In genomic region chr11:53500569-53500968, GRCm38 (mm10) we compare ENCODE assay signal across 9 mouse cellular contexts. TPM values are rescaled to one million over a fixed set of nuclear protein-coding genes. Genes with fewer than 3 reads are reported as not detected.
DNase-seq lines count a peak whose midpoint lies in the region; ATAC-seq and TF ChIP-seq lines count a peak whose summit lies in the region.
"Had no signal": no experiment of that assay in that cellular context is flagged by ENCODE, and none has a peak within 500 bp of the region (broad histone marks: within the 10 kb centered on the region; RNA-seq: fewer than 3 reads in every experiment).

No protein-coding gene starts in this region.

- no peak for DNase-seq in heart, postnatal 4 days
- DNase-seq in R1 (ENCODE audit: low read depth, low spot score) = peak; percentile 75
- peak; percentile 92 for DNase-seq in lung, postnatal 0 days (ENCODE audit: low spot score)
- no peak for DNase-seq in right cerebral cortex, postnatal 4 days
- DNase-seq in spleen, postnatal 4 days (ENCODE audit: low spot score in 2 of 2) = no peak
- no peak for DNase-seq in gastrocnemius, postnatal 4 days (ENCODE audit: low spot score in 2 of 2)

- 6% methylated on average over 11 of the region's 11 CpGs for WGBS in heart, embryonic 12.5 days
- 9% methylated on average over 11 of the region's 11 CpGs for WGBS in intestine, embryonic 15.5 days
- WGBS in lung, postnatal 0 days = 8% methylated on average over 11 of the region's 11 CpGs

- no peak for TF ChIP-seq CTCF in lung, postnatal 0 days (IDR thresholded peaks at IDR 0.05)

- H3K9me3 ChIP-seq in heart, embryonic 12.5 days (replicated peaks) = no peaks in the 10 kb centered on the region
- H3K9me3 ChIP-seq in intestine, embryonic 15.5 days = no peaks in the 10 kb centered on the region
- no peaks in the 10 kb centered on the region for H3K9me3 ChIP-seq in lung, postnatal 0 days (ENCODE audit: low read length)

- no peak overlapping the region for H3K9ac ChIP-seq in heart, embryonic 12.5 days
- no peak overlapping the region for H3K9ac ChIP-seq in intestine, embryonic 15.5 days
- H3K9ac ChIP-seq in lung, postnatal 0 days (replicated peaks; ENCODE audit: low read depth) = no peak overlapping the region

- no peak overlapping the region for H3K27ac ChIP-seq in heart, embryonic 12.5 days (ENCODE audit: poor library complexity, severe bottlenecking)
- H3K27ac ChIP-seq in intestine, embryonic 15.5 days = no peak overlapping the region
- no peak overlapping the region for H3K27ac ChIP-seq in lung, postnatal 0 days (ENCODE audit: low read length)

- TF ChIP-seq EP300 in lung, postnatal 0 days (IDR thresholded peaks at IDR 0.05) = peak; percentile 38; the same call in 1 of the 2 replicates

- no peak; the same call in 1 of the 2 replicates for ATAC-seq in heart, embryonic 12.5 days (ENCODE audit: insufficient number of reproducible peaks, low FRiP score)
- no peak for ATAC-seq in intestine, embryonic 15.5 days
- ATAC-seq in lung, postnatal 0 days = peak; percentile 95

- H3K36me3 ChIP-seq in heart, embryonic 12.5 days = no peaks in the 10 kb centered on the region
- H3K36me3 ChIP-seq in intestine, embryonic 15.5 days = no peaks in the 10 kb centered on the region
- no peaks in the 10 kb centered on the region for H3K36me3 ChIP-seq in lung, postnatal 0 days (ENCODE audit: insufficient read depth, low read length)

- H3K27me3 ChIP-seq in heart, embryonic 12.5 days (replicated peaks) = no peaks in the 10 kb centered on the region; the same call in 1 of the 2 replicates
- 0 out of 2 replicates have a peak, but pooled peaks cover 2% of the 10 kb centered on the region for H3K27me3 ChIP-seq in intestine, embryonic 15.5 days (replicated peaks)
- no peaks in the 10 kb centered on the region for H3K27me3 ChIP-seq in lung, postnatal 0 days (replicated peaks; ENCODE audit: insufficient read depth, low read length)

- peaks cover 6% of the 10 kb centered on the region for H3K4me1 ChIP-seq in heart, embryonic 12.5 days (replicated peaks)
- no peaks in the 10 kb centered on the region for H3K4me1 ChIP-seq in intestine, embryonic 15.5 days (replicated peaks)
- no peaks in the 10 kb centered on the region; the same call in none of the 2 replicates for H3K4me1 ChIP-seq in lung, postnatal 0 days (ENCODE audit: insufficient read depth, low read depth, low read length)

- H3K4me2 ChIP-seq in heart, embryonic 12.5 days = peak overlapping the region; percentile 62
- H3K4me2 ChIP-seq in intestine, embryonic 15.5 days (replicated peaks) = peak overlapping the region; percentile 34; the same call in 1 of the 2 replicates
- no peak overlapping the region for H3K4me2 ChIP-seq in lung, postnatal 0 days (replicated peaks; ENCODE audit: low read depth, low read length)

- H3K4me3 ChIP-seq in heart, embryonic 12.5 days = peak overlapping the region; percentile 3; the same call in 1 of the 2 replicates
- H3K4me3 ChIP-seq in intestine, embryonic 15.5 days (replicated peaks) = no peak overlapping the region
- no peak overlapping the region for H3K4me3 ChIP-seq in lung, postnatal 0 days (ENCODE audit: low read depth, low read length)

RNA-seq across cellular contexts. Expression of gene Sept8, which starts 18.5 kb away (rescaled TPM):
- polyA plus RNA-seq in heart, embryonic 12.5 days (2016; fragmentation: Nextera tagmentation; extraction: Ambion mirVana) = 25.1 and 28.4 TPM in 2 replicates
- total RNA-seq in heart, postnatal 4 days (2021) = 10 to 100 TPM; 62.9 to 65.0 TPM
- polyA plus RNA-seq in intestine, embryonic 15.5 days (2015; fragmentation: Nextera tagmentation; extraction: Ambion mirVana) = 19.7 and 21.7 TPM in 2 replicates
- polyA plus RNA-seq in lung, postnatal 0 days (2015; fragmentation: Nextera tagmentation; extraction: Ambion mirVana) = 13.9 and 15.5 TPM in 2 replicates
- 10 to 100 TPM; 85.8 to 88.6 TPM for total RNA-seq in gastrocnemius, postnatal 4 days (2021)

RNA-seq across cellular contexts. Expression of gene Sowaha, which starts 20.5 kb away (rescaled TPM):
- polyA plus RNA-seq in heart, embryonic 12.5 days (2016; fragmentation: Nextera tagmentation; extraction: Ambion mirVana) = 0.54 and 0.58 TPM in 2 replicates
- under 1 TPM; 0.07 to 0.27 TPM for total RNA-seq in heart, postnatal 4 days (2021)
- 0.56 and 0.57 TPM in 2 replicates for polyA plus RNA-seq in intestine, embryonic 15.5 days (2015; fragmentation: Nextera tagmentation; extraction: Ambion mirVana)
- polyA plus RNA-seq in lung, postnatal 0 days (2015; fragmentation: Nextera tagmentation; extraction: Ambion mirVana) = 0.42 and 0.62 TPM in 2 replicates
- total RNA-seq in gastrocnemius, postnatal 4 days (2021) = under 1 TPM; 0.16 to 0.25 TPM

RNA-seq across cellular contexts. Expression of gene Gm9945, which starts 20.6 kb away (rescaled TPM):
- not detected in 2 replicates for polyA plus RNA-seq in heart, embryonic 12.5 days (2016; fragmentation: Nextera tagmentation; extraction: Ambion mirVana)
- not detected for total RNA-seq in heart, postnatal 4 days (2021)
- not detected in 2 replicates for polyA plus RNA-seq in intestine, embryonic 15.5 days (2015; fragmentation: Nextera tagmentation; extraction: Ambion mirVana)
- not detected in 2 replicates for polyA plus RNA-seq in lung, postnatal 0 days (2015; fragmentation: Nextera tagmentation; extraction: Ambion mirVana)
- not detected for total RNA-seq in gastrocnemius, postnatal 4 days (2021)
- polyA plus RNA-seq: large intestine, adult 2 months had no signal

RNA-seq across cellular contexts. Expression of gene Gm9837, which starts 30.3 kb away (rescaled TPM):
- polyA plus RNA-seq in heart, embryonic 12.5 days (2016; fragmentation: Nextera tagmentation; extraction: Ambion mirVana) = not detected in 2 replicates
- total RNA-seq in heart, postnatal 4 days (2021) = not detected
- polyA plus RNA-seq in intestine, embryonic 15.5 days (2015; fragmentation: Nextera tagmentation; extraction: Ambion mirVana) = not detected in 2 replicates
- polyA plus RNA-seq in lung, postnatal 0 days (2015; fragmentation: Nextera tagmentation; extraction: Ambion mirVana) = not detected in 2 replicates
- not detected for total RNA-seq in gastrocnemius, postnatal 4 days (2021)
- polyA plus RNA-seq: large intestine, adult 2 months had no signal

RNA-seq across cellular contexts. Expression of gene Shroom1, which starts 43.6 kb away (rescaled TPM):
- 5.3 and 5.8 TPM in 2 replicates for polyA plus RNA-seq in heart, embryonic 12.5 days (2016; fragmentation: Nextera tagmentation; extraction: Ambion mirVana)
- total RNA-seq in heart, postnatal 4 days (2021) = 1 to 10 TPM in 1 of 2 experiments, under 1 TPM in 1; 0.93 to 1.1 TPM
- 1.3 and 1.5 TPM in 2 replicates for polyA plus RNA-seq in intestine, embryonic 15.5 days (2015; fragmentation: Nextera tagmentation; extraction: Ambion mirVana)
- polyA plus RNA-seq in lung, postnatal 0 days (2015; fragmentation: Nextera tagmentation; extraction: Ambion mirVana) = 0.88 and 1.0 TPM in 2 replicates
- under 1 TPM; 0.49 to 0.81 TPM for total RNA-seq in gastrocnemius, postnatal 4 days (2021)

Comparison
In these comparisons a context has a peak if more than half of its experiments do, and no peak if none do; other contexts are left out.
1. DNase-seq: peak in R1 (single experiment) and lung, postnatal 0 days (single experiment); none in heart, postnatal 4 days (single experiment), right cerebral cortex, postnatal 4 days (single experiment), spleen, postnatal 4 days (0 of 2) and gastrocnemius, postnatal 4 days (0 of 2).